Mouse (Mus musculus) layer of hippocampus, adult 6 months (tissue): ENCODE measurements around the gene Alad. TPM values are rescaled to one million over a fixed set of nuclear protein-coding genes. Genes with fewer than 3 reads are reported as not detected.

ENCODE experiments used
- long read RNA-seq, 2 experiments: library from polyadenylated mRNA; unstranded; transcript quantifications; one replicate each; pipeline ENCODE4 v2.0.0; 2019 to 2020
- polyA plus RNA-seq: library from polyadenylated mRNA; unstranded; fragments of <200 nt; fragmentation: Nextera tagmentation; gene quantifications from 2 replicates; pipeline ENCODE4 v1.2.3, GENCODE M21; 2021

The Alad gene
- polyA plus RNA-seq: 64.9 and 68.3 TPM in 2 replicates
- long read RNA-seq, experiment 1, transcript Alad-201 (12 exons, 1,206 nt): major isoform, 88 of 102 reads
- long read RNA-seq, experiment 1, partial matches to known transcripts: 8 of 102 reads
- long read RNA-seq, experiment 1, other reads (novel, unspliced or antisense): 6 of 102 reads
- long read RNA-seq, experiment 2, transcript Alad-201 (12 exons, 1,206 nt): major isoform, 129 of 141 reads
- long read RNA-seq, experiment 2, partial matches to known transcripts: 1 of 141 reads
- long read RNA-seq, experiment 2, other reads (novel, unspliced or antisense): 11 of 141 reads

GRCm38 (mm10) chr4:62519849-62520233 lies at the start of gene Alad:
Gene Alad (minus strand): TSS chr4:62519918.

DNA sequence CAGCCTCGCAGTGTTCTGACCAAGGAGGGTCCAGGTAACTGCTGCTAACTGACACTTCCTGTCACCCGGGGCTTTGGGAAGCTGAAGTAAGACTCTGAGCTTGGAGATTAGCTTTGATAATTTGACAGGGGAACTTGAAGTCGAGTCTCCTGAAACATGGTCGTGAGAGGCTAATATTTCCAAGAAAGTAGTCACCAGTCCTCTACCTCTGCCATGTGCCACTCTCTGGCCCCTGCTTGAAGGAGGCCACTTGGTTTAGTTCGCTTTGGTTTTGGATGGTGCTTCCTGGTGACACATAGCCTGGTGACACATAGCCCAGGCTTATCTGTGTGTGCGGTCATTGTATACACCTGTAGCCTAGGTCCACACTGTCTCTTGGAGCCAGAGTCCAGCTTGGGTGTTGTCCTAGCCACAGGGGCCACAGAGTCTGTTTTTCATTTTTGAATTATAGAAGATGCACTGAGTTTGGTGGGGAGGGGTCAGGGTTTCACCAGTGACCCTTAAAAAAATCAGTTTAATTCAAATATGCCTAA lies 40.1 kb upstream of the Alad start, which contains the start of gene Rgs3:
TSS of gene Rgs3 (plus strand) at position 51 of the 533 bp plus-strand sequence.

DNA sequence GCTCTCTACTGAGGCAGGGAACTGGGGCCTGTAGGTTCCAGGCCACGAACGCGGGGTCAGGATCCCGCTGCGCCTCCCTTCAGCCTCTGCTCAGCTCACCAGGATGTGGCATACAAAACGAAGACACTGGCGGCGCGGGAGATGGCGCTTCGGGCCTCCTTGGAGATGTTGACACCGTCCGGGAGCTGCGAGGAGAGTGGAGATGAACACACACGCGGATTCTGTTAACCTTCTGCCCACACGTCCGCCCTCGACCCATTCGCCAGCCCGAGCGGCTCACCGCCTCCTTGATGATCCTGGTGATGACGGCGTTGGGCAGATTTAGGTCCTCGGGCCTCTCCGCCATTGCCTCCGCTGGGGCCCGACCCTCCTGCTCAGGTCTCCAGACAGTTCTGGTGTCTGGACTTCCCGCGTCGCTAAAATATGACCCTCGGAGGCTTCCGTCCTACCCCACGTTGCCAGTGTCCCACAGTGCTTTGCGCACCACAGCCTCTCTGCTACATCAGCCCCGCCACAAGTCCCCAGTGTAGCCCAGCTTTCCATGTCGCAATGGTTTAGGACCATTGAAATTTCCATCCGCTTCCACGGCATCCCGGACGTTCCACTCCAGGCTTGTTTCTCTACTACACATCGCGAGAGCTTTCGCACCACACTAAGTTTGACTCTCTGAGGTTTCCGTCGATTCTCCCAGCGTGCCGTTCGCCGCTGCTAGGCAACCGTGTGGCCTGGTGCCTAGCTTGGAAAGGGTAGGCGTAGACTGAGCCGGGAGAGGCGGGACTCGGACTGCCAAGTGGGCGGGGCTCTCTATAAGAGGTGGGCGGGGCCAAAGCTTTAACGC lies 5.2 kb upstream of the Alad start, which contains the start of the genes Pole3 and 4933430I17Rik:
TSS of gene Pole3 (minus strand) at position 418 of the 838 bp plus-strand sequence.
TSS of gene 4933430I17Rik (plus strand) at position 719 of the 838 bp plus-strand sequence.

GRCm38 (mm10) chr4:62503374-62503970 lies 16.2 kb downstream of the Alad start, which contains the start of gene Hdhd3:
Gene Hdhd3 (minus strand): TSS chr4:62503467.

GRCm38 (mm10) chr4:62479937-62480708 lies 39.6 kb downstream of the Alad start, which contains the start of gene Bspry:
Gene Bspry (plus strand): TSS chr4:62480053.

DNA sequence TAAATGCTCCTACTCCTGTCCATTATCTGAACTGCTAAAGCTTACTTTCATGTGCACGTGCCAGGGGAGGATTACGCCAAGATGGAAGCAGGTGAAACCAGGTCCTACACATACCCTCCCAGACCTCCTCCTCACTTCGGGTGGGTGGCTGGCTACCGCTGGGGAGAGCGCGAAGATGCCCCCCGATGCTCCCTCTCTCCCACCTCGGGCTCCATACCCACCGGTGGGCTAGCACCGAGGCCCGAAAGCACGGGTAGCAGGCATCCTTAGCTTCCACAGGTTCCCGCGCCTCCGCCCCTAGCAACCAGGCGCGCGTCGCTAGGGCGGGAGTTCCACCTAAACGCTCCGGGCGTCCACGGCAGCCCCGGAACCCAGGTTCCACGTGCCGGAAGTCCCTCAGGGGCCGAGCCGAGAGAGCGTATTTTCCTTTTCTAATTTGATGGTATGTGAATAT lies 49.1 kb downstream of the Alad start, which contains the start of gene Wdr31:
TSS of gene Wdr31 (minus strand) at position 299 of the 454 bp plus-strand sequence.

Other genes with a start within 250 kb of the Alad start
- 11.2 and 12.4 TPM in 2 replicates for gene Fkbp15, start 159.4 kb downstream of the Alad start, polyA plus RNA-seq
- 11.3 and 28.8 TPM in 2 replicates for gene Slc31a1, start 159.2 kb downstream of the Alad start, polyA plus RNA-seq
- 50.3 and 55.1 TPM in 2 replicates for gene Cdc26, start 111.3 kb downstream of the Alad start, polyA plus RNA-seq
- 4.0 and 4.3 TPM in 2 replicates for gene Prpf4, start 111.1 kb downstream of the Alad start, polyA plus RNA-seq
- not detected in 2 replicates for gene Rnf183, start 84.7 kb downstream of the Alad start, polyA plus RNA-seq
- 8.8 and 11.0 TPM in 2 replicates for gene Wdr31, start 49.0 kb downstream of the Alad start, polyA plus RNA-seq
- gene Bspry, start 39.9 kb downstream of the Alad start, polyA plus RNA-seq: 0.13 TPM in 1 of 2 replicates, not detected in the other
- 15.1 and 18.3 TPM in 2 replicates for gene Hdhd3, start 16.5 kb downstream of the Alad start, polyA plus RNA-seq
- gene Pole3, start 5.2 kb upstream of the Alad start, polyA plus RNA-seq: 12.0 and 12.7 TPM in 2 replicates
- gene 4933430I17Rik, start 5.5 kb upstream of the Alad start, polyA plus RNA-seq: 0.13 TPM in 1 of 2 replicates, not detected in the other
- gene Rgs3, start 39.9 kb upstream of the Alad start, polyA plus RNA-seq: 15.3 and 15.8 TPM in 2 replicates